Mouse (Mus musculus): ENCODE results near the gene Lrrc45. TPM values are rescaled to one million over a fixed set of nuclear protein-coding genes. Genes with fewer than 3 reads are reported as not detected.

The Lrrc45 gene
- polyA plus RNA-seq, 1 experiment from 2014 or later, result 13.5 TPM

- WGBS, result 91% methylated on average over 6 of the region's 6 CpGs
- TF ChIP-seq CTCF (IDR thresholded peaks at IDR 0.05; ENCODE audit: low read depth), result peak; percentile 52
- H3K27me3 ChIP-seq (replicated peaks; ENCODE audit: control insufficient read depth, insufficient read depth, low read length), result no peaks in the 10 kb centered on the region
These were observed 17.2 kb upstream of the Lrrc45 start for GRCm38 (mm10) chr11:120696568-120696967.

GRCm38 (mm10) chr11:120697741-120698140 lies 16.0 kb upstream of the Lrrc45 start:
- no peak for ATAC-seq
- WGBS, result 63% methylated on average over 10 of the region's 10 CpGs
- no peaks in the 10 kb centered on the region for H3K4me1 ChIP-seq (replicated peaks; ENCODE audit: control insufficient read depth, insufficient read depth, low read length)

More at GRCm38 (mm10) chr11:120696568-120696967, 17.2 kb upstream of the Lrrc45 start:
- Histone ChIP-seq H3K4me2 (replicated peaks; ENCODE audit: low read depth) (no peak overlapping the region), H3K4me1 (replicated peaks; ENCODE audit: control insufficient read depth, insufficient read depth, low read length) (no peaks in the 10 kb centered on the region), H3K4me3 (ENCODE audit: low read depth, low read length) (no peak overlapping the region), H3K27ac (ENCODE audit: low read depth, low read length) (no peak overlapping the region; the same call in 1 of the 2 replicates), H3K9ac (ENCODE audit: low read depth, low read length) (no peak overlapping the region), H3K9me3 (ENCODE audit: control insufficient read depth) (no peaks in the 10 kb centered on the region), H3K36me3 (ENCODE audit: control insufficient read depth, insufficient read depth) (peaks cover 58% of the 10 kb centered on the region)
- no peak for ATAC-seq

GRCm38 (mm10) chr11:120703696-120704454 lies 9.8 kb upstream of the Lrrc45 start:
- no peak overlapping the region for H3K27ac ChIP-seq (ENCODE audit: low read depth, low read length)
- no peaks in the 10 kb centered on the region for H3K27me3 ChIP-seq (replicated peaks; ENCODE audit: control insufficient read depth, insufficient read depth, low read length)
- H3K4me1 ChIP-seq (replicated peaks; ENCODE audit: control insufficient read depth, insufficient read depth, low read length), result no peaks in the 10 kb centered on the region
- H3K4me3 ChIP-seq (ENCODE audit: low read depth, low read length), result no peak overlapping the region
- peaks cover 46% of the 10 kb centered on the region for H3K36me3 ChIP-seq (ENCODE audit: control insufficient read depth, insufficient read depth)
- peak; percentile 41 for TF ChIP-seq CTCF (IDR thresholded peaks at IDR 0.05; ENCODE audit: low read depth)
- H3K4me2 ChIP-seq (replicated peaks; ENCODE audit: low read depth), result no peak overlapping the region
- WGBS, result 49% methylated on average over 15 of the region's 15 CpGs
- no peaks in the 10 kb centered on the region for H3K9me3 ChIP-seq (ENCODE audit: control insufficient read depth)
- ATAC-seq, result no peak
- H3K9ac ChIP-seq (ENCODE audit: low read depth, low read length), result no peak overlapping the region

More at GRCm38 (mm10) chr11:120697741-120698140, 16.0 kb upstream of the Lrrc45 start:
- Histone ChIP-seq H3K36me3 (ENCODE audit: control insufficient read depth, insufficient read depth) (peaks cover 70% of the 10 kb centered on the region), H3K9ac (ENCODE audit: low read depth, low read length) (no peak overlapping the region), H3K4me3 (ENCODE audit: low read depth, low read length) (no peak overlapping the region), H3K27me3 (replicated peaks; ENCODE audit: control insufficient read depth, insufficient read depth, low read length) (no peaks in the 10 kb centered on the region), H3K9me3 (ENCODE audit: control insufficient read depth) (no peaks in the 10 kb centered on the region), H3K27ac (ENCODE audit: low read depth, low read length) (no peak overlapping the region), H3K4me2 (replicated peaks; ENCODE audit: low read depth) (no peak overlapping the region)
- TF ChIP-seq CTCF (IDR thresholded peaks at IDR 0.05; ENCODE audit: low read depth), result no peak

- H3K9ac ChIP-seq (ENCODE audit: low read depth, low read length), result no peak overlapping the region
- TF ChIP-seq CTCF (IDR thresholded peaks at IDR 0.05; ENCODE audit: low read depth), result no peak
- no peaks in the 10 kb centered on the region for H3K4me1 ChIP-seq (replicated peaks; ENCODE audit: control insufficient read depth, insufficient read depth, low read length)
- H3K4me2 ChIP-seq (replicated peaks; ENCODE audit: low read depth), result no peak overlapping the region
- peaks cover 48% of the 10 kb centered on the region for H3K36me3 ChIP-seq (ENCODE audit: control insufficient read depth, insufficient read depth)
- H3K27me3 ChIP-seq (replicated peaks; ENCODE audit: control insufficient read depth, insufficient read depth, low read length), result no peaks in the 10 kb centered on the region
- WGBS, result 59% methylated on average over 8 of the region's 8 CpGs
- no peak for ATAC-seq
- H3K4me3 ChIP-seq (ENCODE audit: low read depth, low read length), result no peak overlapping the region
- H3K9me3 ChIP-seq (ENCODE audit: control insufficient read depth), result no peaks in the 10 kb centered on the region
- no peak overlapping the region for H3K27ac ChIP-seq (ENCODE audit: low read depth, low read length)
These were observed 9.0 kb upstream of the Lrrc45 start for GRCm38 (mm10) chr11:120704486-120705325.

GRCm38 (mm10) chr11:120706120-120706519 lies 7.6 kb upstream of the Lrrc45 start:
- no peaks in the 10 kb centered on the region for H3K27me3 ChIP-seq (replicated peaks; ENCODE audit: control insufficient read depth, insufficient read depth, low read length)
- no peak overlapping the region for H3K9ac ChIP-seq (ENCODE audit: low read depth, low read length)
- peaks cover 49% of the 10 kb centered on the region for H3K36me3 ChIP-seq (ENCODE audit: control insufficient read depth, insufficient read depth)
- H3K27ac ChIP-seq (ENCODE audit: low read depth, low read length), result no peak overlapping the region
- no peak for TF ChIP-seq CTCF (IDR thresholded peaks at IDR 0.05; ENCODE audit: low read depth)
- no peak for ATAC-seq
- H3K4me3 ChIP-seq (ENCODE audit: low read depth, low read length), result no peak overlapping the region
- H3K9me3 ChIP-seq (ENCODE audit: control insufficient read depth), result no peaks in the 10 kb centered on the region
- no peak overlapping the region for H3K4me2 ChIP-seq (replicated peaks; ENCODE audit: low read depth)
- WGBS, result 66% methylated on average over 5 of the region's 5 CpGs
- H3K4me1 ChIP-seq (replicated peaks; ENCODE audit: control insufficient read depth, insufficient read depth, low read length), result no peaks in the 10 kb centered on the region

- H3K4me2 ChIP-seq (replicated peaks; ENCODE audit: low read depth), result no peak overlapping the region
- peaks cover 41% of the 10 kb centered on the region for H3K36me3 ChIP-seq (ENCODE audit: control insufficient read depth, insufficient read depth)
- no peaks in the 10 kb centered on the region for H3K9me3 ChIP-seq (ENCODE audit: control insufficient read depth)
- H3K27me3 ChIP-seq (replicated peaks; ENCODE audit: control insufficient read depth, insufficient read depth, low read length), result no peaks in the 10 kb centered on the region
- H3K9ac ChIP-seq (ENCODE audit: low read depth, low read length), result no peak overlapping the region
- 47% methylated on average over 11 of the region's 12 CpGs for WGBS
- no peak for TF ChIP-seq CTCF (IDR thresholded peaks at IDR 0.05; ENCODE audit: low read depth)
- H3K27ac ChIP-seq (ENCODE audit: low read depth, low read length), result no peak overlapping the region
- no peak overlapping the region for H3K4me3 ChIP-seq (ENCODE audit: low read depth, low read length)
- no peak for ATAC-seq
- H3K4me1 ChIP-seq (replicated peaks; ENCODE audit: control insufficient read depth, insufficient read depth, low read length), result no peaks in the 10 kb centered on the region
These were observed 6.5 kb upstream of the Lrrc45 start for GRCm38 (mm10) chr11:120707225-120707624.
